Mouse (Mus musculus) frontal cortex, postnatal 25 days (tissue): ENCODE measurements at regions not wholly inside any gene's neighbourhood (a gene's known extent, or its start where the extent isn't known, plus 50 kb on each side); places are given as distances from the start of the nearest gene placed in this dataset.

ENCODE experiments used
- DNase-seq, 2 experiments: peaks; one replicate each; pipeline ENCODE4 v3.0.0; 2022; ENCODE audit warnings: low spot score in 2 of 2

- no peak for DNase-seq
Observed at GRCm38 (mm10) chr6:117237096-117237495, 68.8 kb downstream of the Cxcl12 start.

- no peak for DNase-seq
Observed at GRCm38 (mm10) chr6:117241206-117241605, 72.9 kb downstream of the Cxcl12 start.

GRCm38 (mm10) chr6:117245398-117245797 lies 77.1 kb downstream of the Cxcl12 start:
- no peak for DNase-seq

- DNase-seq, result no peak
Observed at GRCm38 (mm10) chr6:117245849-117246248, 77.5 kb downstream of the Cxcl12 start.

GRCm38 (mm10) chr6:117249230-117249921 lies 81.0 kb downstream of the Cxcl12 start:
- DNase-seq, result no peak

GRCm38 (mm10) chr6:117250051-117250450 lies 81.7 kb downstream of the Cxcl12 start:
- no peak for DNase-seq

- DNase-seq, result no peak
Observed at GRCm38 (mm10) chr6:117251383-117251925, 83.1 kb downstream of the Cxcl12 start.

GRCm38 (mm10) chr6:117252361-117252760 lies 84.0 kb downstream of the Cxcl12 start:
- DNase-seq, result no peak

- no peak for DNase-seq
Observed at GRCm38 (mm10) chr6:117253036-117253435, 84.7 kb downstream of the Cxcl12 start.

GRCm38 (mm10) chr6:117253586-117254330 lies 85.4 kb downstream of the Cxcl12 start:
- no peak for DNase-seq

- peak; percentile 29 to 35 for DNase-seq
Observed at GRCm38 (mm10) chr6:117254620-117255228, 86.4 kb downstream of the Cxcl12 start.

GRCm38 (mm10) chr6:117255399-117256098 lies 87.2 kb downstream of the Cxcl12 start:
- DNase-seq, result no peak

GRCm38 (mm10) chr6:117256099-117256471 lies 87.8 kb downstream of the Cxcl12 start:
- DNase-seq, result no peak

GRCm38 (mm10) chr6:117257591-117257990 lies 89.3 kb downstream of the Cxcl12 start:
- no peak for DNase-seq

- DNase-seq, result no peak
Observed at GRCm38 (mm10) chr6:117267906-117268305, 99.6 kb downstream of the Cxcl12 start.

- no peak for DNase-seq
Observed at GRCm38 (mm10) chr6:117268376-117268775, 100.0 kb downstream of the Cxcl12 start.

GRCm38 (mm10) chr6:117270261-117270660 lies 101.9 kb downstream of the Cxcl12 start:
- DNase-seq, result no peak

- no peak for DNase-seq
Observed at GRCm38 (mm10) chr6:117271562-117272226, 103.4 kb downstream of the Cxcl12 start.

GRCm38 (mm10) chr6:117272227-117272955 lies 104.1 kb downstream of the Cxcl12 start:
- no peak for DNase-seq

GRCm38 (mm10) chr6:117275915-117276314 lies 107.6 kb downstream of the Cxcl12 start:
- no peak for DNase-seq

GRCm38 (mm10) chr6:117276850-117277249 lies 108.5 kb downstream of the Cxcl12 start:
- no peak for DNase-seq
